Mouse (Mus musculus): ENCODE measurements around the gene Armh3. TPM values are rescaled to one million over a fixed set of nuclear protein-coding genes. Genes with fewer than 3 reads are reported as not detected.
A peak's percentile ranks its signal among the peaks of the same experiment; 100 is the strongest.
"Not testable (repeated sequence)": the region's sequence is repeated elsewhere in the genome, so short reads cannot be mapped to it uniquely, and the experiment has no call there.

Armh3 gene
- total RNA-seq, 2 experiments from 2014 or later, result 16.7 to 17.2 TPM

GRCm38 (mm10) chr19:45993981-45994737 lies 4.1 kb downstream of the Armh3 start:
- intact Hi-C loops (cut with DNase I), result no loop called here
- DNase-seq, result no peak

DNA sequence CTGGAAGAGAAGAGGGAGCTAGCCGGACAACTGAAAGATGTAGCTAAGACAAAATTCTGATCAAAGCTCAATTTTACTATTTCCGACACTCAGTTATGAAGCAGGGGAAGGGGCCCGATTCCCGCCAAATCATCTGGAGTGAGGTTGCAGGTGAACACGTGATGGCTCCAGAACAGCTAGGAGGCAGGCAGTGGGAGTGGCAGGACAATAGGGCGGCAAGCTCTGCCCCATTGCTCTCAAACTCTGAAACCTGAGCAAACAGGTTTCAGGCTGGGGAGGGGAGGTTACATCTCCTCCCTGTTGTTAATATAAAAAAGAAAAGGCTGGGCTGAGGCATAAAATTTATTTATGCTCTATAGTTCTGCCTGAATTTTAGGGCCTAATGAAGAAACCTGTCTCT lies 4.8 kb downstream of the Armh3 start:
- intact Hi-C loops (cut with DNase I); DNase-seq: not testable (repeated sequence)

GRCm38 (mm10) chr19:45991171-45991570 lies 7.1 kb downstream of the Armh3 start:
- no peak for DNase-seq
- intact Hi-C loops (cut with DNase I), result no loop called here

- no peak for DNase-seq
- intact Hi-C loops (cut with DNase I), result no loop called here
Measured at GRCm38 (mm10) chr19:45988238-45988637, 10.1 kb downstream of the Armh3 start.

DNA sequence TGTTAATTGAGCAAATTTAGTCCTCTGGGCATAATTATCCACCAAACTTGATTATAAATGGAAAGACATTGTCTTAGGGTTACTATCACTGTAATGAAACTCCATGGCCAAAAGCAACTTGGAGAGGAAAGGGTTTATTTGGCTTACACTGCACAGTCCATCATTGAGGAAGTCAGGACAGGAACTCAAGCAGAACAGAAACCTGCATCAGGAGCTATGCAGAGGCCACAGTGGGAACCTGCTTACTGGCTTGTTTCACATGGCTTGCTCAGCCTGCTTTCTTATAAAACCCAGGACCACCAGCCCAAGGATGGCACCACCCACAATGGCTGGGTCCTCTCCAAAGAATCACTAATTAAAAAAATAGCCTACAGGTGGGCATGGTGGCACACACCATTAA lies 13.9 kb downstream of the Armh3 start:
- intact Hi-C loops (cut with DNase I), result no loop called here
- DNase-seq, result no peak

DNA sequence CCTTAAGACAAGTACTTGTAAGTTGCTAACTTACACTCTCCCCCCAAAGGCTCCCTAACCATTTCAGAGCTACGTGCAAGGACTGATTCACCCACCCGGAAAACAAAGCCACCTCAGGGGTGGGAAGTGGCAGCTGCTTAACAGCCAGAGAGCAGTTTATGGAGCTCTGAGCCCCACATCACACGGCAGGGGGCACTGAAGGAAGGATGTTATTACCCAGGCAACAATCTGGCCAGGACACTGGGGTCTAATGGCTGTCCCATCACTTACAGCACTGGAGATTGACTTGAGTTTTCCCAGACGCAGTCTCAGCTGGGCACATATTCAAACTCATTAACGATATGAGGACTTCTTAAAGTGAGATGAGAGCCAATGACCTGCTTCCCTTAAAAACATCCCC lies 37.5 kb downstream of the Armh3 start:
- intact Hi-C loops (cut with DNase I), result loop anchor here (5.0 kb wide), 1 partner anchor 52 kb away; no protein-coding TSS in a partner anchor
- DNase-seq, result no peak

DNA sequence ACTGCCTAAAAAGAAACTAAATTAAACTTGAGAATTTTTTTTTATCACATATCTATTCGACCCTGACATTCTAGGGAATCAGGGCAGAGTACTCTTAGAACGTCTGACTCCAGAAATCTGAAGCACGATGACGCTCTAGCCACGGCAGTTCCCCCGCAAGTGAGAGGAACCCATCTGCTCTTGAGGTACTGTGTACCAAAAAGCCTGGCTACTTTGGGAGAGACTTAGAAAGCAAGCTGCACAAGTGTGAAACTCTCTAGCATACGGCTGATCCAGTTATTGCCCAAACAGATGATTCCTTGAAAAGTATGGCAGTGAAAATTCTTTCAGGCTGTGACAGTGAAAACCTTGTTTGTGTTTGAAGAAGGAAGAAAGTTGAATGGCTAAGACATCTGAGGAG lies 41.6 kb downstream of the Armh3 start:
- intact Hi-C loops (cut with DNase I), result no loop called here
- DNase-seq, result no peak

- intact Hi-C loops (cut with DNase I), result loop anchor here (2.0 kb wide), 3 partner anchors 106 to 148 kb away; no protein-coding TSS in a partner anchor
- DNase-seq, result peak; percentile 42 to 47
Measured at GRCm38 (mm10) chr19:45953286-45953685, 45.0 kb downstream of the Armh3 start.

- no peak for DNase-seq
- intact Hi-C loops (cut with DNase I), result no loop called here
Measured at GRCm38 (mm10) chr19:45949236-45949635, 49.1 kb downstream of the Armh3 start.

GRCm38 (mm10) chr19:45947764-45948163 lies 50.5 kb downstream of the Armh3 start:
- DNase-seq, result no peak
- intact Hi-C loops (cut with DNase I), result no loop called here

- no peak for DNase-seq
- intact Hi-C loops (cut with DNase I), result no loop called here
Measured at GRCm38 (mm10) chr19:45947286-45947685, 51.0 kb downstream of the Armh3 start.

- intact Hi-C loops (cut with DNase I), result no loop called here
- no peak for DNase-seq
Measured at GRCm38 (mm10) chr19:45946541-45946940, 51.7 kb downstream of the Armh3 start.

GRCm38 (mm10) chr19:45945986-45946385 lies 52.3 kb downstream of the Armh3 start:
- no peak for DNase-seq

GRCm38 (mm10) chr19:45943758-45944157 lies 54.5 kb downstream of the Armh3 start:
- no peak for DNase-seq
- intact Hi-C loops (cut with DNase I), result no loop called here

More at GRCm38 (mm10) chr19:45945986-45946385, 52.3 kb downstream of the Armh3 start:
- intact Hi-C loops (cut with DNase I), result no loop called here

- no peak for DNase-seq
- intact Hi-C loops (cut with DNase I), result no loop called here
Measured at GRCm38 (mm10) chr19:45938064-45938463, 60.2 kb downstream of the Armh3 start.

- intact Hi-C loops (cut with DNase I), result no loop called here
- DNase-seq, result no peak
Measured at GRCm38 (mm10) chr19:45937530-45937929, 60.8 kb downstream of the Armh3 start.

DNA sequence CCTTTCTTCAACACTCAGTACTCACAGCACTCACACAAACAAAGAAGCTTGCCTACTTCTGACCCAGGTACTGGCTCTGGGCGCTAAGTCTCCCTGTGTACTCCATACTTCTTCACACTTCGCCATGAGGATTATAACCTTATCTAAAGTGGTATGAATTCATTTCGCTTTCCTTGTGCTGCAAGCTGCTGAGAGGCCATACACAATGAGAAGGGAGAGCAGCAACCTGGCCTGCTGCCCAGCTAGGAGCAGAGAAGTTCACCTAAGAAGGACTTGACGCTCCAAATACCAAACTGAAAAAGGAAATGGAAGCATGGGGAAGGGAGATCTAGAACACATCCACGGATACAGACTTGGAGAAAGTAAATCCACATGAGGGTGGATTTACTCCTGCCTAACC lies 71.1 kb downstream of the Armh3 start:
- DNase-seq, result peak in 1 of 2 experiments; percentile 33
- intact Hi-C loops (cut with DNase I), result no loop called here

- intact Hi-C loops (cut with DNase I), result no loop called here
- DNase-seq, result no peak
Measured at GRCm38 (mm10) chr19:45926342-45926741, 71.9 kb downstream of the Armh3 start.

DNA sequence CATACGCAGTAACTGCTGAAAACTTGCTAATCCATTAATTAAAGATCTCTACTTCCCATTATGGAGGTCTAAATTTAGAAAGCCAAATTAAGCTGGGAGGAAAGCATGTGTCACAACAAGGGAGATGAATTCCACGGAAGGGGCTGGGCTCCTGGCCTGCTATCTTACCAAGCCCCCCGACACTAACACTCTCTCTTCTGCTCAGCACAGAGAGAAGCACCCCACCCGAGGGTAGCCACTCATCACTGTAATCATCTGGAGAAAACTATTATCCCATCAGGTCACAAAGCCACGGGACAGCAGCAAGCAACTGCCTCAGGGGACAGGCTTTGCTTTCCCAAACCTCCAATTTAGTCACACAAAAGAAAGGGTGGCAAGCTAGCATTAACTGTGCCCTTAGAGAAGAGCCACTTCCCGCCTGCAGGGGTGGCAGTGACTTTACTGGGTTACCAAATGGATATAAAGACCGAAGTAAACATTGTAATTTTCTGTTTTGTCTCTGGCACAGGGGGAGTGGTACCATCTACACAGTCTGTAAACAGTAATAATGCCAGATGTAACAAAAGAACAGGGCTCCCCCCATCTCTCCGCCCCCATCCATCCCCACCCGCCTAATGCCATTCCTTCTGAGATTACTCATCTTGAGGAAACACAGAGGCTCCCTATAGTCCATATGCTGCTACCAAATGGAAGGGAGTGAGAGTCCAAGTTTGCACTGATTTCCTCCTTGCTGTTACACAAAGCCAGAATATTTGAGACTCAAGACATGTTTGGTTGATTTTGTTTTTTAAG lies 77.8 kb downstream of the Armh3 start:
- intact Hi-C loops (cut with DNase I), result no loop called here
- no peak for DNase-seq

DNA sequence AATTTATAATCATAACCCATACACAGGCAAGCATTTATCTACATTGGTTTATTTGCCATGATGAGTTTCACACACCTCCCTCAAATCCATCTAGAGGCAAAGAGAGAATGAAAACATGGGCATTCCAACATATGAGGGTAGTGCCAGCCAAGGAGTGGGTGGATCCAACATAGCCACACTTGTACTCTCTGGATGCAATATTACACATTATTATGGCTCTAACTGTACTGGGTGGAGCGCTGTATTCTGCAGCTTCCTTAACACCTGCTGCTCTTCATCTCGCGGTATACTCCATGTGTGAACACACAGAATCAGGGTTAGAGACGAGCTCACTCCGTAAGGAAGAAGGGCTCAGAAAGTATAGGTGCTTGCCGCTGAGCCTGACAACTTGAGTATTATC lies 79.9 kb downstream of the Armh3 start:
- intact Hi-C loops (cut with DNase I), result no loop called here
- no peak for DNase-seq

- peak in 1 of 2 experiments; percentile 23 for DNase-seq
- intact Hi-C loops (cut with DNase I), result no loop called here
Measured at GRCm38 (mm10) chr19:45917856-45918255, 80.4 kb downstream of the Armh3 start.

DNA sequence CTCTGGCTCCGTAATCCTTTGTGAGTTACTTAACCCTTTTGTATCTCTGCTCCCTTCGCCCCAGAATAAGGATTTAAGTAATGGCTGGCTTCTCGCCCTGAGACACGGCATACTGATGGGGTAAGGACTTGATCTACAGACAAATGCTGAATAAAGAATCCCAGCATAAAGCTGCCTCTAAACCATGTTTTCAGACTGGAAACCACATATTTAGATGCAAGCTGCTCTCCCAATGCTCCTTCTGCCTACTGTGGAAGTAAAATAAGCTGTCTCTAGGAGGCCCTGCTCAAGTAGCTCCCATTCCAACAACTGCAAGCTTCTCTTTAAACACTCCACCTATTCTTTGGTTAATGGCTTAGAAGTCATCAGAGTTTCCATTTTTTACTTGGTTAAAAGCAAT lies 81.8 kb downstream of the Armh3 start:
- intact Hi-C loops (cut with DNase I), result no loop called here
- DNase-seq, result no peak
